Mouse (Mus musculus) macrophage (primary cell): ENCODE measurements around the gene Polr3a. TPM values are rescaled to one million over a fixed set of nuclear protein-coding genes. Genes with fewer than 3 reads are reported as not detected.
"Not testable (repeated sequence)": the region's sequence is repeated elsewhere in the genome, so short reads cannot be mapped to it uniquely, and the experiment has no call there.

ENCODE experiments used
- H3K27ac ChIP-seq: fragments of 350-480 bp; formaldehyde crosslinking; 2 replicates; pipeline ENCODE4 v1.9.0; 2021
- H3K36me3 ChIP-seq: fragments of 350-480 bp; formaldehyde crosslinking; 2 replicates; pipeline ENCODE4 v1.9.0; 2021; ENCODE audit errors: inconsistent target
- H3K4me3 ChIP-seq: fragments of 350-480 bp; formaldehyde crosslinking; 2 replicates; pipeline ENCODE4 v1.9.0; 2021; ENCODE audit errors: inconsistent target
- H3K79me2 ChIP-seq: fragments of 350-480 bp; formaldehyde crosslinking; 2 replicates; pipeline ENCODE4 v1.9.0; 2021; ENCODE audit errors: inconsistent target
- whole genome bisulfite sequencing: methylation state at CpG from one replicate; pipeline ENCODE4 v1.1.7; 2026; ENCODE audit warnings: inconsistent platforms; ENCODE audit not compliant: missing documents; 5-methylcytosine and 5-hydroxymethylcytosine counted together
- polyA plus RNA-seq: library from polyadenylated mRNA; stranded (reverse); fragments of 250-400 nt; gene quantifications from 3 replicates; pipeline ENCODE4 v1.2.4, GENCODE M21; 2018; ENCODE audit warnings: inconsistent platforms

The Polr3a gene
- polyA plus RNA-seq, 1 experiment from 2014 or later: 9.7 TPM

DNA sequence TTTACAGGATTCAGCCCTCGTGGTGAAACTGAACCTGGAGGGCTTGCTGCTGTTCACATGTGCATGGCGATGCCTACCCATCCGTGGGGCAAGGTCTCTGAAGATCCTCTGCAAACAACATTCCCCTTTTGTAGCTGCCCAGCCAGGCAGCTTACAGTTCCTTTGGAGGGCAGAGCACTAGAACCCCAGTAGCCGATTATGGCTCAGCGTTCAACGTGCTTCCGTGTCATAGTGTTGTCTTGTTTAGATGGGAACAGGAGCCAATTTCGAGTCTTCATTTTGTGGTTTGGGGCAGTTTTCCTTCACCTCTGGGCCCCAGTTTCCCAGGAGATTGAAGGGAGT lies 14.0 kb upstream of the Polr3a start:
- Histone ChIP-seq H3K36me3 (peaks cover 35% of the 10 kb centered on the region), H3K4me3 (no peak overlapping the region), H3K27ac (no peak overlapping the region), H3K79me2 (no peaks in the 10 kb centered on the region; the same call in 1 of the 2 replicates)
- WGBS: 73% methylated on average over 8 of the region's 8 CpGs

DNA sequence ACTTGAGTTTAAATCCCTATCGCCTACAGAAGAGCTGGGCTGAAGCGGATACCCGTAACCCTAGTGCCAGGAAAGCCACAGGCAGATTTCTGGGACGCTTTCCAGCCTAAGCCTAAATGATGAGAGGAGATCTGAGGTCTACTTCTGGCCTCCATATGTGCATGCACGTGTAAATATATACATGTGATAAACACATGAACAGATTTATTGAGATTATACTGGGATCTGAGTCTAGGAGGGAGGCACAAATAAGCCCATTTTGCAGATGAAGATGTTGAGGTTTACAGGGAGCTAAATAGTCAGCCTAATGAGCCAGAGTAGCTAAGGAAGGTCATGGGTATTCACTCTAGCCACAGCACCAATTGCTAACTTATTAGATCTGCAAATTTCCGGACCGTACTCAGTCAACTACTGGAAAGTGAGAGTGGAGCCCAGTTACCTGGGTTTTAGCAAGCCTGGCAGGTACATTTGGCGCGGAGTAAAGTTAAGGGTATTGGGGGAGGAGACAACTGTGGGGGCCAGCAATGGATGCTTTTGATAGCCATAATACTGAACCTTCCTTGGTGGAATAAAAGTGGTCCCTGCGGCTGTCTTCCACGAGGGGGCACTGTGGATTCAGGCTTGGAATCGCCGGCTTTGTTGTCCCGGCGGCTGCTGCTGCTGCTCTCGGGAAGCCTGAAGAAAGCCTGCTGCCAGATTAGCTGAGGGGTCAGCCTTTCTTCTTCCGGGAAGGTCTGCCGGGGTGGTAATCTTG lies 13.4 kb upstream of the Polr3a start:
- WGBS: 38% methylated on average over 18 of the region's 18 CpGs
- no peaks in the 10 kb centered on the region; the same call in 1 of the 2 replicates for H3K79me2 ChIP-seq
- H3K4me3 ChIP-seq: no peak overlapping the region
- H3K27ac ChIP-seq: no peak overlapping the region
- peaks cover 36% of the 10 kb centered on the region for H3K36me3 ChIP-seq

DNA sequence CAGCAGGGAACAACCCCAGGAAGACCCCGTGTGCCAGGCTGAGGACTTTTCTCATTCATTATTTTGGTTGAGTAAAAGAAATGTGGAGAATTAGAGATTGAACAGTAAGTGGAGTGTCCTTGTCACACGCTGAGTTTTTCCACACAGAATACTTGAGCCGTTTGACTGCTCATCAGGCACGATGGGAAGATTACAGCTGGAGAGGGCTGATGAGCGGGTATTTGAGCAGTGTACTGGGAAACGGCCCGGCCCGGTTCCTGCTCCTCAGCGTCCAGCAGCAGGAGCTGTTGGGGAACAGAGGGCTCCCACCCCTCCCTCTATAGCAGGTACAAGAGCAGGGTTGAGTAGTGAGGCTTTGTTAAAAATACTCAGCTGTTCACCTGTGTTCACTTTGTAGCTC lies 12.6 kb upstream of the Polr3a start:
- no peak overlapping the region for H3K27ac ChIP-seq
- H3K36me3 ChIP-seq: peaks cover 36% of the 10 kb centered on the region
- WGBS: 82% methylated on average over 9 of the region's 9 CpGs
- no peak overlapping the region for H3K4me3 ChIP-seq
- H3K79me2 ChIP-seq: peaks cover 8% of the 10 kb centered on the region

DNA sequence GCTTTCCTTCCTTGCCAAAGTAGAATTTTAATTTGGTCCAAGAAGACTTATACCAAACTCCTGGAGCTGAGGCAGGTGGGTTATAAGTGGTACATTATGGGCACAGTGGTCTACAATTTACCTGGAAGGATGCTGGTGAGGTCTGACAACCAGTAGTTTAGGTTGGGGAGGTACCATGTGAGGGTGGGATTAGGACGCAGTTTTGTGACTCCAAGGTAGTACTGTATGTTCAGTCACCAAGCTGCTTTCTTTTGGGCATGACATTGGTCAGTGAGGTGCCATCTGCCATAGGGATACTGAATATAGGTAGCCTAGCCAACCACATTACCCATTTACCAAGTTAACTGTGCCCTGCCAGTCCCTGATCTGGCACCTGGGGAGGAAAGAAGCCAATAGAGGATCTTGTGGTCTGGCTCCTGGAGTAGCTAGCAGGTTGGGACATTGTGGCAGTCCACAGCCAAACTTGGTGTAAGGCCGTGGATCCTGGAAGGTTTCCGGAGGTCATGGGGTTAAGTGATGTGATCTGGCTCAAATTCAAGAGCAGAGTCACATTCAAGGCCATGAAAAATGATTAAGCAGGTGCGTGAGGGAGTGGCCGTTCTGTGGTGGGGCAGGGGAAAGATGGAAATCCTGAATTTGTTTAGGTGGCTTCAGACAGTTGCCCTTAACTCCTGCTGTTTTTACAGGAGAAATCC lies 11.8 kb upstream of the Polr3a start:
- no peak overlapping the region for H3K4me3 ChIP-seq
- peaks cover 15% of the 10 kb centered on the region for H3K79me2 ChIP-seq
- WGBS: 86% methylated on average over 5 of the region's 5 CpGs
- H3K36me3 ChIP-seq: peaks cover 37% of the 10 kb centered on the region
- H3K27ac ChIP-seq: no peak overlapping the region

DNA sequence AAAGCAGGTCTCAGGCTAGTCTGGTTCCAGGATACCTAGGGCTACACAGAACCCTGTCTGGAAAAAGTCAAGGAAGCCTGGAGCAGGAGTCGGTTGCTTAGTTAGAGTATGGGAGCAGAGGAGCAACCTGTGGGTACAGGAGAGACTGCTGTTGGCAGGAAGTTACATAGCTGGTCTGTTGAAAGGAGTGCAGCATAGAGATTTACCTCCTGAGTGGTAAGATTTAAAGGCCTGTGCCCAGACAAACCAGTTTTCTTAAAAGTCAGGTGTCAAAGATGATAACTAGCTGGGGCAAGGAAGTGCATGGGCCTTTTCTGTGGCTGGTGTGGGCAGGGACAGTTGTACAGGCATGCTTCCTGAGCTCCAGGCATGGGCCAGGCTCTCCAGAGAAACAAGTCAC lies 10.6 kb upstream of the Polr3a start:
- 100% methylated on average over 1 of the region's 1 CpGs for WGBS
- Histone ChIP-seq H3K4me3 (no peak overlapping the region), H3K79me2 (peaks cover 28% of the 10 kb centered on the region), H3K27ac (no peak overlapping the region), H3K36me3 (peaks cover 50% of the 10 kb centered on the region)

DNA sequence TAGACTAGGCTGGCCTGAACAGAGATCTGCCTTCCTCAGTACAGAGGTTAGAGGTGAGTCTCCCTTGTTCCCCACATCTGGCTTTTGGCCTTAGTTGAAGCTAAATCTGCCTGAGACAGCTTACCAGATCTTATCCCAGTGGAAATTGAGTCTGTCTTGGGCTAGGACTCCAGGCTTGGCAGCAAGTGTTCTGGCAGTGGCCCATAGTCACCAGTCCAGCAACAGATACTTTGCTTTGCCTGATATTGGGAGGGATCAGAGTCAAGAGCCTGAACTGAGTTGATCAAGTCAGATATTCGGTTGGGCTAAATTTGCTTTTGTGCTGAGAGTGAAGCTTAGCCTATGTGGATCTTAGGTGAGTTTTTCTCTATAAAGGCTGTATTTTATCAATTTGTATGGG lies 9.6 kb upstream of the Polr3a start:
- Histone ChIP-seq H3K4me3 (no peak overlapping the region), H3K27ac (no peak overlapping the region), H3K36me3 (peaks cover 54% of the 10 kb centered on the region), H3K79me2 (peaks cover 37% of the 10 kb centered on the region)
- WGBS: 88% methylated on average over 1 of the region's 1 CpGs

DNA sequence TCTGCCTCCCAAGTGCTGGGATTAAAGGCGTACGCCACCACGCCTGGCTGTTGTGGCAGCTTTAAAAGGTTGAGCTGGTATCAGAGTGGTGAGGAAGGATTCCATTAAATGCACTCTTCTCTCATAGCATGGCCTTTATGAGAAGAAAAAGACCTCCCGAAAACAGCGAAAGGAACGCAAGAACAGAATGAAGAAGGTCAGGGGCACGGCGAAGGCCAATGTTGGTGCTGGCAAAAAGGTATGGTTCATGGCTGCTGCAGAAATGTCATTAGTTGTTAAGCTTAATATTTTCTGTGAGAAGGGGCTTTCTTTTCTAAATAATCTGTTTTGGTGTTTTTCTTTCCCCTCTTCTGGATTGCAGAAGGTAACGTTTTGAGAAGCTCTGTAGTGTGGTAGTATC lies 6.4 kb upstream of the Polr3a start:
- H3K36me3 ChIP-seq: peaks cover 44% of the 10 kb centered on the region
- no peak overlapping the region for H3K27ac ChIP-seq
- WGBS: 96% methylated on average over 9 of the region's 9 CpGs
- no peak overlapping the region for H3K4me3 ChIP-seq
- peaks cover 45% of the 10 kb centered on the region for H3K79me2 ChIP-seq

DNA sequence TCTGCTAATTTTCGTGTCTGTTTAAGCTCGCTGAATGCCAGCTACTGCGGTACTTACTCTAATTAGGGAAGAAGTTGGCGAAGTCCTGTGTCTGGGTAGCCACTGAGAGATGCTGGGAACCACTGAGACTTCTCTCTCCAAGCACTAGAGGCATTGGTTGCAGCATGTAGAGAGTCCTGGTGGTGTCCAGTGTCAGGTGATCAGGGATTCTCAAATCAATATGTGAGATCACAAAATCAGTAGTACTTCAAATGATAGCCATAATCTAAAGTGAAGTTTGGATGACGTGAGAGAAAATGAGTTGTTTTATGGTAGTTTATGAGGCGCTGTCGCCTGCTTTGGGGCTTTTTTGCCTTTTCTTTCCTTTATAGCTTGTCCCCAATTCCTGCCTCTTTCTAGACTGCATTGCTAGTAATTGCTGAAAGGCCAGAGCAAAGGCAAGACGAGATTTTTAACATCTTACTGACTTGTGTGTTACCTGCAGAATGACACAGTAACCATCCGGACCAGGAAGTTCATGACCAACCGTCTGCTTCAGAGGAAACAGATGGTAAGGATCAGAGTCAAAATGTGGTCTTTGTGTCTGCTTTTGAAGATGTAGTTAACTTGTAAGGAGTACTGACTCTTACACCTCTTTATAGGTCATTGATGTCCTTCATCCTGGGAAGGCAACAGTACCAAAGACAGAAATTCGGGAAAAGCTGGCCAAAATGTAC lies 4.6 kb upstream of the Polr3a start:
- Histone ChIP-seq H3K4me3 (peak overlapping the region; percentile 69), H3K27ac (peak overlapping the region; percentile 40), H3K36me3 (peaks cover 26% of the 10 kb centered on the region), H3K79me2 (peaks cover 49% of the 10 kb centered on the region)
- WGBS: 3% methylated on average over 10 of the region's 11 CpGs

DNA sequence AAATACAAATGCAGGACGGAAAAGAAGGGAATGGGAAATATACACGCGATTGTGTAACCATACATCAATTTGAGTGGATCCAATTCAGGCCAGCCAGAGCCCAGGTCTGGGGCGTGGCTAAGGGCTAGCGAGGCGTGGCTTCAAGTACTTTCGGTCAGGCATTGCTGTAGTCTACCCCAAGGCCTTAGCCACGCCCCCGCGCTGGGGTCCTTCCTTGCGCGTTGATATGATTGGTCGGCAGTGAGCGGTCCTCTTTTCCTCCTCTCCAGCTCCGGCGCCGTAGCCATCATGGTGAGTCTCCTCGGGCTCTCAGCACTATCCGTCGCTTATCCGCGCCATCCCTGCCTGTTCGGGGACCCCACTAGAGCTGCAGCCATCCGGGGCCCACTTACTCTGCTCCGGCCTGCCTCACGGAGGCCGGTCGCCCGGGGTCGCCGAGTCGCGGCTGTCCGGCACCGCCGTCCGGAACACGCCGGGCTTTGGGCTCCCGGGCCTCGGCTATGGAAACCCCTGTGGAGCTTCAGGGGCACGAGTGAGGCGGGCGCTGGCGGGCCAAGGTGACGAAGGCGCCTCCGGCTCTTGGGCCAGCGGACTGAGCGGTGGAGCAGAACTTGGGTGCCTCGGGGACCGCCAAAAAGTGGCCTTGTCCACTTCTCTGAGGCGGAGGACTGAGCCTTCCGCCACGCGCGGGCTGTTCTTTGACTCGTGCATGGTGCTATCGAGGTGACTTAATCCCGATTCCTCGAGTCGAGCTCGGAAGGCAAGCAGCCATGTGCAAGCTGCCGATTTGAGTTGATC lies 3.8 kb upstream of the Polr3a start:
- under 1% methylated on average over 55 of the region's 64 CpGs for WGBS
- H3K4me3 ChIP-seq: peak overlapping the region; percentile 69

DNA sequence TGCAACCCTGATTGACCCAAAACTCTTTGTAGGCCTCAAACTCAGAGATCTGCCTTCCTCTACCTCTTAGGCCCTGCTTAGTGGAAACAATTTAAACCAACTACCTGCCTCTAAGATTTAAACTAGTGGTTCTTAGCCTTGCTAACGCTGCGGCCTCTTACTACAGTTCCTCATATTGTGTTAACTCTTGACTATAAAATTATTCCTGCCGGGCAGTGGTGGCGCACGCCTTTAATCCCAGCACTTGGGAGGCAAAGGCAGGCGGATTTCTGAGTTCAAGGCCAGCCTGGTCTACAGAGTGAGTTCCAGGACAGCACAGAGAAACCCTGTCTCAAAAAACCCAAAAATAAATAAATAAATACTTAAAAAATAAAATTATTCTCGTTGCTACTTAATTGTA lies 2.9 kb upstream of the Polr3a start:
- not testable (repeated sequence) for H3K27ac ChIP-seq, H3K4me3 ChIP-seq
- peaks cover 18% of the 10 kb centered on the region; the same call in 1 of the 2 replicates for H3K36me3 ChIP-seq
- peaks cover 61% of the 10 kb centered on the region for H3K79me2 ChIP-seq
- 91% methylated on average over 6 of the region's 7 CpGs for WGBS

More for the DNA sequence above, 3.8 kb upstream of the Polr3a start:
- peaks cover 18% of the 10 kb centered on the region; the same call in 1 of the 2 replicates for H3K36me3 ChIP-seq
- peak overlapping the region; percentile 40 for H3K27ac ChIP-seq
- peaks cover 57% of the 10 kb centered on the region for H3K79me2 ChIP-seq

DNA sequence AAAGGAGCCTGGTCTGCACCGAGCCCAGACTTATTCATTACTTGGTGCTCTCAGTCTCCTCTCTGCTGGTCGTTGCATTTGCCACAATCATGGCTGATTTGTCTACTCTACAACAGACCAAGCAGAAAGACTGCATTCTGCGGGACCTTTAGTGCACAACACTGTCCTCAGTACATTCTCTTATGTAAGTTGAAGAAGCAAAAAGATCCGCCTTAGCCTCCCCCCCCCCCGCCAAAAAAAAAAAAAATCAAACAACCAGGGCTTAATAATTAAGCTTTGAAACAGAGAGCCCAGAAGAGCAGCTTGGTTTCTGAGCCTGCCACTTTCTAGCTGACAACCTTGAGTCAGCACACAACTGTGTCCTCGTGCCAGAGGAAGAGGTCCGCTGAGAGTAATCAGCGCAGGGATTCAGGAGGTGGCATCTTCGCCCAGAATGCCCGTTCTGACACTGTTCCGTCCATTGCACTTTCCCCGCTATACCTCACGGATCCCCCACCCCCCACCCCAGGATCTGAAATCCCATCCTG lies 554 bp downstream of the Polr3a start:
- 8% methylated on average over 13 of the region's 13 CpGs for WGBS
- Histone ChIP-seq H3K4me3 (peak overlapping the region; percentile 99), H3K79me2 (peaks cover 30% of the 10 kb centered on the region), H3K36me3 (peaks cover 29% of the 10 kb centered on the region), H3K27ac (peak overlapping the region; percentile 39)

DNA sequence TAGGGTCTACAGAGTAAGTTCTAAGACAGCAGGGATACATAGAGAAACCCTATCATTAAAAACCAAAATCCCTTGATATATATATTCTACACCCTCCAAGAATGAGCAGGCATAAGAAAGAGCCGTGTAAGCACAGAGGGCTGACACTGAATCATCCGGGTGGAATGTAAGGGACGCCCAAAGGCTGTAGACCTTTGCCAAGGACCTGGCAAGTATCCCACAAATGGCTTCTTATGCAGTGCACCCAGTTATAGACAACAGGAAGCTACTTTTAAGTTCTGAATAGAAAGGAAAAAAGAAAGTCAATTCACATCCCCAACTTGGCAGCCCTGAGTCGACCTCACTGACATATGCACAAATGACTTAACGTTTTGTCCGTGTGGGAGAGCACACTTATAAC lies 18.1 kb downstream of the Polr3a start:
- WGBS: 94% methylated on average over 6 of the region's 6 CpGs
- Histone ChIP-seq H3K36me3 (peaks cover 95% of the 10 kb centered on the region), H3K4me3 (no peak overlapping the region), H3K79me2 (no peaks in the 10 kb centered on the region), H3K27ac (no peak overlapping the region)

DNA sequence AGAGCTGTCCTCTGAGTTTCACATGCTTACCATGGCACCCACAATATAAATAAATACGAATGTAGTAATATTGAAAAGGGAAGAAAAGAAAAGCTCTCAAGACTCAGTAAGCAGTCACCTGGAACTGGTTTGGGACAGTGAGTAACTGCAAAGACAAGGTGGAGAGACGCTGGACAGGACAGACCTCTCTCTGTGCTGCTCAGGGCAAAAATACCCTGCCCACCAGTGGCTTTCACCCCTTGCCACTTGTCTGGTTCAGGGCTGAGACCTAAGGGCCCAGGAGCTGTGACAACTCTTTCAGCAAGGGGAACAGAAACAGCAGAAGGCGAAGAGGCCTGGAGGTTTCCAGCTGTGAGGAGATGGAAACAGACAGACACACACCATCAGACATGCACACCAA lies 28.7 kb downstream of the Polr3a start:
- no peak overlapping the region for H3K27ac ChIP-seq
- H3K79me2 ChIP-seq: no peaks in the 10 kb centered on the region
- WGBS: 91% methylated on average over 3 of the region's 3 CpGs
- no peak overlapping the region for H3K4me3 ChIP-seq
- peaks cover 96% of the 10 kb centered on the region for H3K36me3 ChIP-seq

DNA sequence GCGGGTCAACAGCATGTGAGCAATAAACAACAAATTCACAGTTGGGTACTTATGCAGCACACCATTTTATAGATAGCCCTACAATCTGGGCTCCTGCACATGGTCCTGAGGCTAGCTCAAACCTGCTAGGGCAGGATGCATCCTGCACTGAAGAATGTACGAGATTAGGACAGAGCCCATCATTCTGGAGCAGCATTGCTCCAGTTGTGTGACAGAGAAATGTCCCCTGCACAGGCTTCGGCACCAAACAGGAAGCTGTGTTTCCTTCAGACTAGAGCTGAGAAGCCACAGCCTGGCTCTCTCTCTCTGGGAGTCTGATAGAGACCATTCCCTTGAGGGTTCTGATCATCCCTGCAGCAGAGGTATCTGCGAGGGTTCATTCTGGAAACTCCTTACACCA lies 43.3 kb downstream of the Polr3a start:
- not testable (repeated sequence) for H3K79me2 ChIP-seq, H3K4me3 ChIP-seq, H3K27ac ChIP-seq
- peaks cover 12% of the 10 kb centered on the region; the same call in 1 of the 2 replicates for H3K36me3 ChIP-seq
- 36% methylated on average over 4 of the region's 4 CpGs for WGBS
